8 mouse cellular contexts compared by ENCODE assay signal in the genomic region with DNA sequence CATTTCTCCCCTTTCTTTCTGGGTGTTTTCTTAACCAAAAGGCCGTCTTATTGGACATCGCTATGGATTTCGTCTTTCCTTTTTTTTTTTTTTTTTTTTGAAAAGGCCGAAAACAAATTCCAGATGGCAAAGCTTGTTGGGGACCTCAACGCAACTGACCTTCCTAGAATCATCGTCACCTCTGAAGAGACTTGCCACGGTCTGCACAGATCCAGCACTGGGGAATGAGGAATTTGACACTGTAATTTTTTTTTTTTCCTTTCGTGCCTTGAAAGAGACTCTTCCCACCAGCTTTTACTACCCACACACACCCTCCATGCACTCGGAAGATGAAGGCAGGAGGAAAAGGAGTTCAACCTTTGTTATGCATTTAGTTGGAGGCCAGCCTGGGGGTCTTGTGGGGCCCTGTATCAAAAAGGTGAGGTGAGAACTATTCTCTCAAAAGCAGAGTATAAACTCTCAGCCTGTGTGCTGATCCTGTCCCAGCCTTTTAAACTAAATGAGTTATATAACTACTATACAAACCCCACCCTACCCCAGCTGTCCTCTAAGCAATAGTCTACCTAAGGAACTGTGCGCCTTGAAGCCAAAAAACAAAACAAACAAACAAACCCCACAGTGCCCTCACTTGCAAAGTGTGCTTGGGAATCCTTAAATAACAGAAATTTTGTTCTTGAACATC. TPM values are rescaled to one million over a fixed set of nuclear protein-coding genes. Genes with fewer than 3 reads are reported as not detected.
A peak's percentile ranks its signal among the peaks of the same experiment; 100 is the strongest.
DNase-seq lines count a peak whose midpoint lies in the region; ATAC-seq lines count a peak whose summit lies in the region.

No protein-coding gene starts in this region.

- H3K27me3 ChIP-seq in hindbrain, embryonic 14.5 days (ENCODE audit: control insufficient read depth, insufficient read depth, low read length): no peaks in the 10 kb centered on the region
- H3K27me3 ChIP-seq in midbrain, embryonic 15.5 days (replicated peaks): no peaks in the 10 kb centered on the region

- DNase-seq in kidney, adult 9 months: peak; percentile 24
- no peak for DNase-seq in kidney, postnatal 10 days
- DNase-seq in A20 (ENCODE audit: low read depth, low spot score): peak; percentile 57
- DNase-seq in brain, adult 2 months (ENCODE audit: low read depth, low spot score): peak; percentile 69
- no peak for DNase-seq in hindbrain, embryonic 14.5 days (ENCODE audit: low spot score)
- no peak for DNase-seq in c-Kit-positive CD71-positive TER-119-positive erythroid progenitor cells, embryonic 14.5 days (ENCODE audit: low spot score)
- no peak for DNase-seq in layer of hippocampus, postnatal 25 days (ENCODE audit: extremely low spot score in 1 of 2, low spot score in 1 of 2)

- 10% methylated on average over 10 of the region's 10 CpGs for WGBS in hindbrain, embryonic 14.5 days
- WGBS in midbrain, embryonic 15.5 days: 8% methylated on average over 10 of the region's 10 CpGs

- peak overlapping the region; percentile 51 for H3K4me2 ChIP-seq in hindbrain, embryonic 14.5 days (replicated peaks)
- peak overlapping the region; percentile 49 for H3K4me2 ChIP-seq in midbrain, embryonic 15.5 days

- peak overlapping the region; percentile 55 for H3K4me3 ChIP-seq in hindbrain, embryonic 14.5 days (replicated peaks; ENCODE audit: low read length)
- H3K4me3 ChIP-seq in midbrain, embryonic 15.5 days: peak overlapping the region; percentile 79

- peak overlapping the region; percentile 90 for H3K27ac ChIP-seq in hindbrain, embryonic 14.5 days
- peak overlapping the region; percentile 97 for H3K27ac ChIP-seq in midbrain, embryonic 15.5 days

- H3K4me1 ChIP-seq in hindbrain, embryonic 14.5 days (replicated peaks; ENCODE audit: control insufficient read depth, insufficient read depth, low read length): peaks cover 25% of the 10 kb centered on the region
- peaks cover 35% of the 10 kb centered on the region for H3K4me1 ChIP-seq in midbrain, embryonic 15.5 days

- no peaks in the 10 kb centered on the region for H3K9me3 ChIP-seq in hindbrain, embryonic 14.5 days (ENCODE audit: control insufficient read depth, low read length)
- H3K9me3 ChIP-seq in midbrain, embryonic 15.5 days: no peaks in the 10 kb centered on the region

- H3K36me3 ChIP-seq in hindbrain, embryonic 14.5 days (replicated peaks; ENCODE audit: control insufficient read depth, insufficient read depth): no peaks in the 10 kb centered on the region
- H3K36me3 ChIP-seq in midbrain, embryonic 15.5 days (replicated peaks): no peaks in the 10 kb centered on the region

- ATAC-seq in hindbrain, embryonic 14.5 days (ENCODE audit: low FRiP score): no peak
- ATAC-seq in midbrain, embryonic 15.5 days (replicated peaks): no peak

- peak overlapping the region; percentile 73 for H3K9ac ChIP-seq in hindbrain, embryonic 14.5 days
- peak overlapping the region; percentile 93 for H3K9ac ChIP-seq in midbrain, embryonic 15.5 days

RNA-seq across cellular contexts. Expression of gene Taf4, which starts 1.0 kb away (rescaled TPM):
- 4.4 and 4.9 TPM in 2 replicates for polyA plus RNA-seq in hindbrain, embryonic 14.5 days (2014; fragmentation: Nextera tagmentation; extraction: Ambion mirVana)
- polyA plus RNA-seq in midbrain, embryonic 15.5 days (2015; fragmentation: Nextera tagmentation; extraction: Ambion mirVana): 3.9 and 4.0 TPM in 2 replicates
- total RNA-seq in layer of hippocampus, postnatal 25 days (2021): 10 to 100 TPM; 19.4 to 21.0 TPM

RNA-seq across cellular contexts. Expression of gene Lsm14b, which starts 47.3 kb away (rescaled TPM):
- 16.1 and 16.9 TPM in 2 replicates for polyA plus RNA-seq in hindbrain, embryonic 14.5 days (2014; fragmentation: Nextera tagmentation; extraction: Ambion mirVana)
- polyA plus RNA-seq in midbrain, embryonic 15.5 days (2015; fragmentation: Nextera tagmentation; extraction: Ambion mirVana): 21.0 and 21.1 TPM in 2 replicates
- total RNA-seq in layer of hippocampus, postnatal 25 days (2021): 100 to 1,000 TPM; 101 to 108 TPM

Comparison
In these comparisons a context has a peak if more than half of its experiments do, and no peak if none do; other contexts are left out.
1. DNase-seq: peak in kidney, adult 9 months (single experiment), A20 (single experiment) and brain, adult 2 months (single experiment); none in kidney, postnatal 10 days (single experiment), hindbrain, embryonic 14.5 days (single experiment), c-Kit-positive CD71-positive TER-119-positive erythroid progenitor cells, embryonic 14.5 days (single experiment) and layer of hippocampus, postnatal 25 days (0 of 2).